Mouse (Mus musculus) heart, adult 2 months (tissue): ENCODE data around the gene 9030612E09Rik. TPM values are rescaled to one million over a fixed set of nuclear protein-coding genes. Genes with fewer than 3 reads are reported as not detected.

Source experiments
- DNase-seq, 2 experiments: peaks; one replicate each; pipeline ENCODE4 v3.0.0; 2021
- H3K27ac ChIP-seq: fragments of 200-600 bp; 2 replicates; pipeline ENCODE4 v1.8.1; 2022
- H3K27me3 ChIP-seq: fragments of 200-500 bp; 2 replicates; pipeline ENCODE4 v1.6.1; 2012; ENCODE audit warnings: mild to moderate bottlenecking, low read length, inconsistent platforms, mixed read lengths; ENCODE audit not compliant: control insufficient read depth, insufficient read depth
- H3K36me3 ChIP-seq: fragments of 200-500 bp; 2 replicates; pipeline ENCODE4 v1.6.1; 2012; ENCODE audit warnings: low read length, inconsistent platforms; ENCODE audit not compliant: control insufficient read depth, insufficient read depth
- H3K4me1 ChIP-seq: fragments of 200-500 bp; 2 replicates; pipeline ENCODE4 v1.6.1; 2011; ENCODE audit warnings: low read length; ENCODE audit not compliant: control insufficient read depth, insufficient read depth
- H3K4me3 ChIP-seq: fragments of 200-600 bp; 2 replicates; pipeline ENCODE4 v1.8.1; 2022
- H3K79me2 ChIP-seq: fragments of 200-500 bp; replicated peaks from 2 replicates; pipeline ENCODE4 v1.6.1; 2012; ENCODE audit warnings: mild to moderate bottlenecking, inconsistent platforms, low read length, moderate library complexity, mixed read lengths; ENCODE audit not compliant: control insufficient read depth, insufficient read depth
- H3K9ac ChIP-seq: fragments of 200-500 bp; 2 replicates; pipeline ENCODE4 v1.6.1; 2012; ENCODE audit warnings: low read depth, mild to moderate bottlenecking, control low read depth, inconsistent platforms, low read length, mixed read lengths
- CTCF ChIP-seq: fragments of 200-600 bp; IDR thresholded peaks from 2 replicates; pipeline ENCODE4 v1.8.1; 2022; ENCODE audit warnings: antibody characterized with exemption, mild to moderate bottlenecking, moderate library complexity
- EP300 ChIP-seq: fragments of 200-500 bp; IDR thresholded peaks from 2 replicates; pipeline ENCODE4 v1.6.1; 2011; ENCODE audit warnings: low read depth, low read length, control low read depth; ENCODE audit not compliant: insufficient read depth
- POLR2A ChIP-seq: fragments of 200-500 bp; IDR thresholded peaks from 2 replicates; pipeline ENCODE4 v1.6.1; 2011; ENCODE audit warnings: mild to moderate bottlenecking, low read depth, low read length, control low read depth; ENCODE audit not compliant: insufficient read depth
- WGBS: fragments of 180-500 bp; shearing (Covaris S2); methylation state at CpG from one replicate; pipeline ENCODE4 v1.1.7; 2018; 5-methylcytosine and 5-hydroxymethylcytosine counted together
- intact Hi-C: fragments of 180-260 bp; cut with DNase I; formaldehyde crosslinking; loops from one replicate; pipeline ENCODE4 v1.15.1; 2025
- long read RNA-seq: library from polyadenylated mRNA; stranded (forward); transcript quantifications from one replicate; pipeline ENCODE4 v2.0.0, GENCODE M21; 2021
- polyA plus RNA-seq: library from polyadenylated mRNA; depleted of rRNA; stranded (reverse); fragments of >200 nt; gene quantifications from 2 replicates; pipeline ENCODE4 v1.2.3, GENCODE M21; 2012; rRNA removed
- total RNA-seq, 2 experiments: library from RNA; stranded (reverse); gene quantifications; 2 replicates each; pipeline ENCODE4 v1.2.3; 2021

Gene 9030612E09Rik
- total RNA-seq: 1 to 10 TPM; 2.2 to 2.5 TPM
- 3.5 and 5.8 TPM in 2 replicates for polyA plus RNA-seq
- long read RNA-seq, partial matches to known transcripts: 0 of 1 reads
- long read RNA-seq, other reads (novel, unspliced or antisense): 0 of 1 reads

DNA sequence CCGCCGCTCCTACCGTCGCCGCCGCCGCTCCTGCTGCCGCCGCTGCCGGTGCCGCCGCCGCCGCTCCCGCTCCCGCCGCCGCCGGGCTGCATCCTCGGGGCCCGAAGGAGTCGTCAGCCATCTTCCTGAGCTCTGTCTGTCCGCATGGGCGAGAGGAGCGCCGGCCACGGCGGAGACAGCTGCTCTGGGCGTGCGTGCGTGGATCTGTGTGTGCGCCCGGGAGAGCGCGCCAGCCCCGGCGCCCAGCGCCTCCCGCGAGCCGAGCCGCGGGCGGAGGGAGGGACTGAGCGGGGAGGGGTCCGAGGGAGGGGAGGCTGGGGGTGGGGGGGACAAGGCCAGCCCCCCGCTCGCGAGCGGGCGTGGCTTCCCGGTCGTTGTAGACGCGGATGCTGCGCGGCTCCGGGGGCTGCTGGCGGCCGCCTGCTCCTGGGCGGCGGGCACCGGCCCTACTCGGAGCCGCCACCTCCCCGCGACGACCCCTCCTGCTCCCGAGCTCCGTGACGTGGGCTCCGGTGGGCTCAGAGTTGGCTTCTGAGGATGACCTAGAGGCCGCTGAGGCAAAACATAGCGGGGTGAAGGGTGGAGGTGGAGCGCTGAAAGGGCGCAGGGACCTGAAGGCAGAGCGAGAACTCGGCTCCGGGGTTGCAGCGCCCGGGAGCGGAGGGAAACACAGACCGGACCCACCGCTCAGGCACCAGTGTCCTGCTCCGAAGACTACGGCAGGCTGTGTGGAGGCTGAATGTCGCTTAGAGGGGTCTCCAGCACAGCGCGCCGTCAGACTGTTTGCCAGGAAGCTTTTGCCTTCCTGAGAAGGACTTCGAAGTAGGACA lies at the start of gene 9030612E09Rik, which contains the start of gene Sobp:
Gene 9030612E09Rik (plus strand): TSS at position 379 of the 830 bp plus-strand sequence.
Gene Sobp (minus strand): TSS at position 205 of the 830 bp plus-strand sequence.
- peaks cover 2% of the 10 kb centered on the region; the same call in 1 of the 2 replicates for H3K4me1 ChIP-seq
- H3K27me3 ChIP-seq: no peaks in the 10 kb centered on the region
- TF ChIP-seq EP300 (no peak), POLR2A (peak; percentile 47; the same call in 1 of the 2 replicates)
- H3K4me3 ChIP-seq: peak within 1 kb of the TSS; percentile 60
- under 1% methylated on average over 87 of the region's 91 CpGs for WGBS
- H3K36me3 ChIP-seq: no peaks in the 10 kb centered on the region
- H3K79me2 ChIP-seq: no peaks in the 10 kb centered on the region
- peak; percentile 81 for DNase-seq
- intact Hi-C loops: loop anchor here (5.0 to 10.0 kb wide), 2 partner anchors 167 to 330 kb away; no protein-coding TSS in a partner anchor
- peak within 1 kb of the TSS; percentile 94 for H3K9ac ChIP-seq
- H3K27ac ChIP-seq: peak within 1 kb of the TSS; percentile 76

DNA sequence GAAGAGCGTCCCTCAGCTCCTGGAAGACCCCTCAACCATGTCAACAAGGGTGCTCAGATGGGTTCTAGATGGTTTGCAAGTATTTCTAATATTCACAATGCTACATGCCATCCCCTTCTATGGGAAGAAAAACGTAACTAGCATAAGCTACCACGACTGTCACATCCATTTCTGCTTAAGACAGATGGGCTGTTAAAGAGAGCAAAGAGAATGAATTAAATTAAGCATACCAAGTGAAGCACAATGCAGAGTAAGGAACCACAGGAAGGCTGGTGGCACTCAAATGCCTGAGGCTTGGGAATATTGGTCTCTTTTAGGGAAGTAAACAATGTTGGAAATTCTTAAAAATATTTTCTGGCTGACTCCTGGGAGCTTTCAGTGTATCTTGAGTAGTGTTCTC lies 45.8 kb upstream of the 9030612E09Rik start:
- DNase-seq: no peak
- 79% methylated on average over 3 of the region's 3 CpGs for WGBS
- H3K4me3 ChIP-seq: no peak overlapping the region
- TF ChIP-seq POLR2A (no peak), CTCF (no peak)
- intact Hi-C loops: no loop called here
- H3K79me2 ChIP-seq: no peaks in the 10 kb centered on the region
- H3K9ac ChIP-seq: no peak overlapping the region
- H3K4me1 ChIP-seq: no peaks in the 10 kb centered on the region; the same call in 1 of the 2 replicates
- H3K27me3 ChIP-seq: no peaks in the 10 kb centered on the region
- no peak overlapping the region for H3K27ac ChIP-seq
- H3K36me3 ChIP-seq: peaks cover 2% of the 10 kb centered on the region

DNA sequence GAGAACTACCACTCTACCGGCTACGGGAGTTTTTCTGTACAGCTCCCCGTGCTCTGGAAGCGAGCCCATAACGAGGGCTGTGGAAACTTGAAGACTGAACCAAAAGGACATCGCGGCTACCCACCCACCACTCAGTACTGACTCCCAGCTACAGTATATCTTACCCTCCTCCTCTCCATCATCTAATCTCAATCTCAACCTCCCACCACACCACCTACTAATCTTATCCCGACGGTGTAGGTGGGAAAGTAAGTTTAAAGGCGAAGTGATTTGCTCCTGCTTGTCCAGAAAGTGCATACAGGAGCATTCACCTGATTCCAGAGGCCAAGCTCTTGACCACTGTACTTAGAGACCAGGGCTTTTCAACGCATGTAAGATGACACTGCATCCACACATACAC lies 40.5 kb upstream of the 9030612E09Rik start:
- H3K9ac ChIP-seq: no peak overlapping the region

DNA sequence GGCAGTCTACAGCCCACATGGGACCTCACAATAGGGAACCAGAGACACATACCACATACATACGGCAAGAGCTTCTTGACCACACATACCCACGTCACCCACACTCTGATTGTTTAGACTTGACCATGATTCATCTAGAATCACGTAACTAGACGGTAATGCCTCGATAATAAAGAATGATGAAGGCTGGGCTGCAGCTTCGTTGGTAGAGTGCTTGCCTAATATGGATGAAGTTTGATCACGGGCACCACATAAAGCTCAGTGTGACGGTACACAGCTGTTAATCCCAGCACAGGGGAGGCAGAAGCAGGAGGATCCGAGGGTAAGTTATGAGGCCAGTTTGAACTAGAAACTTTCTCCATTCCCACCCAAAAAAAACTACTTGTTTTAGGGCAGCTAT lies 31.3 kb upstream of the 9030612E09Rik start:
- 86% methylated on average over 9 of the region's 9 CpGs for WGBS

More for the DNA sequence above, 40.5 kb upstream of the 9030612E09Rik start:
- Histone ChIP-seq H3K27me3 (no peaks in the 10 kb centered on the region), H3K4me1 (no peaks in the 10 kb centered on the region), H3K27ac (no peak overlapping the region), H3K36me3 (no peaks in the 10 kb centered on the region), H3K4me3 (no peak overlapping the region), H3K79me2 (peaks cover 9% of the 10 kb centered on the region)
- intact Hi-C loops: no loop called here
- no peak for DNase-seq
- TF ChIP-seq POLR2A: no peak
- TF ChIP-seq CTCF: no peak
- TF ChIP-seq EP300: no peak
- WGBS: 88% methylated on average over 11 of the region's 11 CpGs

DNA sequence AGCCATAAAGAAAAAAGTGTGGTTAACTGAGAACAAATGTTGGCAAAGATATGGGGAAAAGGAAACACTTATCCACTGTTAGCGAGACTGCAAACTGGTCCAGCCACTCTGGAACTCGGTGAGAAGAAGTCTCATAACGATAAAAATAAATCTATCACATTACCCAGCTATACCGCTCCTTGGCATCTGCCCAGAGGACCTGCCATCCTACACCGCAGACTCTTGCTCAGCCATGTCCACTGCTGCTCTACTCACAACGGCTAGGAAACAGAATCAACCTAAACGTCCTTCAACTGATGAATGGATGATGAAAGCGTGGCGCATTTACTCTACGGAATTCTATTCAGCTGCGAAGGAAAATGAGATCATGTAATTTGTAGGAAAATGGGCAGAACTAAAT lies 26.0 kb upstream of the 9030612E09Rik start:
- no peaks in the 10 kb centered on the region for H3K36me3 ChIP-seq
- no peaks in the 10 kb centered on the region; the same call in 1 of the 2 replicates for H3K79me2 ChIP-seq
- WGBS: 77% methylated on average over 11 of the region's 11 CpGs
- H3K4me1 ChIP-seq: no peaks in the 10 kb centered on the region; the same call in 1 of the 2 replicates
- intact Hi-C loops: no loop called here
- no peak overlapping the region for H3K4me3 ChIP-seq
- no peaks in the 10 kb centered on the region for H3K27me3 ChIP-seq
- no peak for DNase-seq
- H3K9ac ChIP-seq: no peak overlapping the region
- TF ChIP-seq CTCF (no peak), POLR2A (no peak), EP300 (no peak)
- H3K27ac ChIP-seq: no peak overlapping the region

More for the DNA sequence above, 31.3 kb upstream of the 9030612E09Rik start:
- TF ChIP-seq EP300 (no peak), CTCF (no peak), POLR2A (no peak)
- Histone ChIP-seq H3K4me1 (no peaks in the 10 kb centered on the region), H3K9ac (no peak overlapping the region), H3K27me3 (no peaks in the 10 kb centered on the region), H3K4me3 (no peak overlapping the region), H3K36me3 (no peaks in the 10 kb centered on the region), H3K79me2 (peaks cover 3% of the 10 kb centered on the region; the same call in 1 of the 2 replicates), H3K27ac (no peak overlapping the region)
- no peak for DNase-seq
- intact Hi-C loops: no loop called here

DNA sequence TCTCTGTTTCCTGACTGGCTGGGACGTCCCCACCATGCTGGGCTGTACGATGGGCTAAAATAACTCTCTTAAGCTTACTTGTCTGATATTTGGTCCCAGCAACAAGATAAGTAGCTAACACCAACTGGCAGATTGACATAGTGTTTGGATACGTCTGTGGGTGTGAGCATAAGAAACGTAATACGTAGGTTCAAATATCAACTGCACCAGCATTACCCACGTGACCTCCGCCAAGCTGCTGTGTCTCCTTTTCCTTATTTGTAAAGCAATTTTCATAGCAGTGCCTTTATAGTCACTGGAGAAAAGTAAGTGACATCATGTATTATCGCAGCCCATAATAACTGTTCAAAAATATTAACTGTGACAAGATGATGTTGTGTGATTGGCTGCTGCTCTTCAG lies 21.9 kb upstream of the 9030612E09Rik start:
- TF ChIP-seq EP300 (no peak), POLR2A (no peak), CTCF (no peak)
- no peaks in the 10 kb centered on the region for H3K36me3 ChIP-seq
- H3K79me2 ChIP-seq: no peaks in the 10 kb centered on the region
- WGBS: 86% methylated on average over 8 of the region's 8 CpGs
- intact Hi-C loops: no loop called here
- no peak for DNase-seq
- H3K27ac ChIP-seq: no peak overlapping the region
- no peak overlapping the region for H3K4me3 ChIP-seq
- no peaks in the 10 kb centered on the region for H3K27me3 ChIP-seq
- no peak overlapping the region for H3K9ac ChIP-seq
- H3K4me1 ChIP-seq: peaks cover 2% of the 10 kb centered on the region
